13 mouse cellular contexts compared by ENCODE assay signal in genomic region chr11:54920973-54921580, GRCm38 (mm10). TPM values are rescaled to one million over a fixed set of nuclear protein-coding genes. Genes with fewer than 3 reads are reported as not detected.
A peak's percentile ranks its signal among the peaks of the same experiment; 100 is the strongest.
DNase-seq lines count a peak whose midpoint lies in the region; ATAC-seq and TF ChIP-seq lines count a peak whose summit lies in the region.
"Had no signal": no experiment of that assay in that cellular context is flagged by ENCODE, and none has a peak within 500 bp of the region (broad histone marks: within the 10 kb centered on the region; RNA-seq: fewer than 3 reads in every experiment).

No protein-coding gene starts in this region.

- no peak for TF ChIP-seq POLR2A in kidney, adult 2 months (IDR thresholded peaks at IDR 0.05; ENCODE audit: low read depth, low read length)
- no peak for TF ChIP-seq POLR2A in bone marrow macrophage, adult 2 months (IDR thresholded peaks at IDR 0.05; ENCODE audit: borderline replicate concordance, low read depth, low read length)

- H3K27me3 ChIP-seq in kidney, adult 2 months (replicated peaks; ENCODE audit: control insufficient read depth, insufficient read depth, low read length) = no peaks in the 10 kb centered on the region
- H3K27me3 ChIP-seq in liver, postnatal 0 days (ENCODE audit: insufficient read depth, low read length) = no peaks in the 10 kb centered on the region
- H3K27me3 ChIP-seq: hindbrain, embryonic 13.5 days; neural tube, embryonic 15.5 days had no signal

- DNase-seq in kidney, adult 2 months = peak; percentile 29
- no peak for DNase-seq in kidney, postnatal 4 days
- no peak for DNase-seq in liver, postnatal 0 days
- no peak for DNase-seq in cerebellum, postnatal 25 days
- no peak for DNase-seq in testis, postnatal 10 days (ENCODE audit: low spot score)
- no peak for DNase-seq in right cerebral cortex, postnatal 14 days
- DNase-seq: lung, postnatal 14 days; thymus, adult 18-20 months had no signal

- H3K27ac ChIP-seq in kidney, adult 2 months (ENCODE audit: insufficient read depth, low read depth, low read length) = peak overlapping the region; percentile 37
- H3K27ac ChIP-seq in bone marrow macrophage, adult 2 months (ENCODE audit: insufficient read depth, low read depth, low read length) = peak overlapping the region; percentile 75
- peak overlapping the region; percentile 42; the same call in 1 of the 2 replicates for H3K27ac ChIP-seq in liver, postnatal 0 days (ENCODE audit: low read depth)
- H3K27ac ChIP-seq: hindbrain, embryonic 13.5 days; neural tube, embryonic 15.5 days had no signal

- peak overlapping the region; percentile 27; the same call in 1 of the 2 replicates for H3K9ac ChIP-seq in liver, postnatal 0 days (replicated peaks)
- H3K9ac ChIP-seq: hindbrain, embryonic 13.5 days; neural tube, embryonic 15.5 days had no signal

- no peak for TF ChIP-seq EP300 in liver, postnatal 0 days (IDR thresholded peaks at IDR 0.05; ENCODE audit: low read depth)

- H3K4me2 ChIP-seq in liver, postnatal 0 days (ENCODE audit: low read depth, low read length) = 0 out of 2 replicates have a peak overlapping the region, but pooled peaks have one; percentile 4
- H3K4me2 ChIP-seq: hindbrain, embryonic 13.5 days; neural tube, embryonic 15.5 days had no signal

- H3K9me3 ChIP-seq in liver, postnatal 0 days (ENCODE audit: low read length) = no peaks in the 10 kb centered on the region
- H3K9me3 ChIP-seq: hindbrain, embryonic 13.5 days; neural tube, embryonic 15.5 days had no signal

- H3K36me3 ChIP-seq in kidney, adult 2 months (ENCODE audit: control insufficient read depth, insufficient read depth, low read length) = peaks cover 7% of the 10 kb centered on the region; the same call in 1 of the 2 replicates
- peaks cover 63% of the 10 kb centered on the region for H3K36me3 ChIP-seq in liver, postnatal 0 days (replicated peaks; ENCODE audit: insufficient read depth, low read length)

- ATAC-seq in granulocyte monocyte progenitor cell, adult 5-6 weeks (replicated peaks; ENCODE audit: poor library complexity, severe bottlenecking) = peak; percentile 51
- no peak for ATAC-seq in liver, postnatal 0 days
- ATAC-seq: CD4-positive, CD25-positive, alpha-beta regulatory T cell, adult 4 months had no signal

- no peak for TF ChIP-seq CTCF in kidney, adult 2 months (conservative IDR thresholded peaks at IDR 0.05; ENCODE audit: insufficient read depth, insufficient read length, low read depth, low read length)
- TF ChIP-seq CTCF in bone marrow macrophage, adult 2 months (IDR thresholded peaks at IDR 0.05; ENCODE audit: low read depth, low read length) = no peak
- no peak for TF ChIP-seq CTCF in liver, postnatal 0 days (IDR thresholded peaks at IDR 0.05; ENCODE audit: low read depth)

- 57% methylated on average over 6 of the region's 6 CpGs for WGBS in kidney, adult 2 months
- WGBS in liver, postnatal 0 days (ENCODE audit: insufficient replicate concordance) = 72% methylated on average over 6 of the region's 6 CpGs

- no peak overlapping the region for H3K4me3 ChIP-seq in kidney, adult 2 months (ENCODE audit: insufficient read depth, low read depth, low read length)
- H3K4me3 ChIP-seq in bone marrow macrophage, adult 2 months (ENCODE audit: insufficient read depth, low read length) = no peak overlapping the region
- H3K4me3 ChIP-seq in liver, postnatal 0 days (ENCODE audit: low read depth, low read length) = no peak overlapping the region
- H3K4me3 ChIP-seq: hindbrain, embryonic 13.5 days; neural tube, embryonic 15.5 days had no signal

- H3K4me1 ChIP-seq in kidney, adult 2 months (ENCODE audit: control insufficient read depth, insufficient read depth, low read length) = peaks cover 17% of the 10 kb centered on the region
- H3K4me1 ChIP-seq in bone marrow macrophage, adult 2 months (ENCODE audit: control insufficient read depth, insufficient read depth, low read length) = peaks cover 16% of the 10 kb centered on the region
- no peaks in the 10 kb centered on the region for H3K4me1 ChIP-seq in liver, postnatal 0 days (ENCODE audit: insufficient read depth)
- H3K4me1 ChIP-seq: hindbrain, embryonic 13.5 days; neural tube, embryonic 15.5 days had no signal

RNA-seq across cellular contexts. Expression of gene Gpx3, which starts 18.8 kb away (rescaled TPM):
- polyA plus RNA-seq in kidney, adult 2 months (2012; rRNA removed) = 28,844 and 31,623 TPM in 2 replicates
- 10.8 and 13.8 TPM in 2 replicates for polyA plus RNA-seq in bone marrow macrophage, adult 2 months (2012; ENCODE audit: insufficient read depth, insufficient read length, missing spikeins)
- total RNA-seq in granulocyte monocyte progenitor cell, adult 5-6 weeks (2014; fragmentation: Nextera tagmentation) = 24.9 and 29.6 TPM in 2 replicates
- 1.6 and 4.0 TPM in 2 replicates for total RNA-seq in granulocyte monocyte progenitor cell, adult 5-6 weeks (2017)
- polyA plus RNA-seq in liver, postnatal 0 days (2015; fragmentation: Nextera tagmentation; extraction: Ambion mirVana) = 29.7 and 30.4 TPM in 2 replicates

RNA-seq across cellular contexts. Expression of gene Tnip1, which starts 41.6 kb away (rescaled TPM):
- 19.1 and 20.6 TPM in 2 replicates for polyA plus RNA-seq in kidney, adult 2 months (2012; rRNA removed)
- polyA plus RNA-seq in bone marrow macrophage, adult 2 months (2012; ENCODE audit: insufficient read depth, insufficient read length, missing spikeins) = 70.3 and 72.2 TPM in 2 replicates
- 27.7 and 48.9 TPM in 2 replicates for total RNA-seq in granulocyte monocyte progenitor cell, adult 5-6 weeks (2014; fragmentation: Nextera tagmentation)
- 25.3 and 28.0 TPM in 2 replicates for total RNA-seq in granulocyte monocyte progenitor cell, adult 5-6 weeks (2017)
- polyA plus RNA-seq in liver, postnatal 0 days (2015; fragmentation: Nextera tagmentation; extraction: Ambion mirVana) = 5.2 and 5.3 TPM in 2 replicates

RNA-seq across cellular contexts. Expression of gene Hint1, which starts 54.9 kb away (rescaled TPM):
- polyA plus RNA-seq in kidney, adult 2 months (2012; rRNA removed) = 1,115 and 1,173 TPM in 2 replicates
- 324 and 359 TPM in 2 replicates for polyA plus RNA-seq in bone marrow macrophage, adult 2 months (2012; ENCODE audit: insufficient read depth, insufficient read length, missing spikeins)
- total RNA-seq in granulocyte monocyte progenitor cell, adult 5-6 weeks (2014; fragmentation: Nextera tagmentation) = 686 and 699 TPM in 2 replicates
- 600 and 654 TPM in 2 replicates for total RNA-seq in granulocyte monocyte progenitor cell, adult 5-6 weeks (2017)
- polyA plus RNA-seq in liver, postnatal 0 days (2015; fragmentation: Nextera tagmentation; extraction: Ambion mirVana) = 791 and 898 TPM in 2 replicates

Comparison
In these comparisons a context has a peak if more than half of its experiments do, and no peak if none do; other contexts are left out.
1. RNA of gene Gpx3, which starts 18.8 kb away (polyA plus RNA-seq): 28,844 to 31,623 TPM in kidney, adult 2 months; 29.7 to 30.4 TPM in liver, postnatal 0 days and 10.8 to 13.8 TPM in bone marrow macrophage, adult 2 months; every median in the first group is over 100 times any median in the second.
2. Peak in every context shown above with its lines, with median percentiles within 50 percentile points of each other: H3K27ac ChIP-seq.